Mouse (Mus musculus) ovary, postnatal 14 days (tissue): ENCODE data around the gene Phf19.

Source experiments
- DNase-seq: peaks from one replicate; pipeline ENCODE4 v3.0.0; 2022; ENCODE audit warnings: low spot score

Gene Phf19

GRCm38 (mm10) chr2:34896821-34897460 is 16.9 kb downstream of the Phf19 start:
- no peak for DNase-seq

- no peak for DNase-seq
Measured at GRCm38 (mm10) chr2:34895503-34896113, 18.2 kb downstream of the Phf19 start.

GRCm38 (mm10) chr2:34893950-34894349 is 19.9 kb downstream of the Phf19 start:
- no peak for DNase-seq

DNA sequence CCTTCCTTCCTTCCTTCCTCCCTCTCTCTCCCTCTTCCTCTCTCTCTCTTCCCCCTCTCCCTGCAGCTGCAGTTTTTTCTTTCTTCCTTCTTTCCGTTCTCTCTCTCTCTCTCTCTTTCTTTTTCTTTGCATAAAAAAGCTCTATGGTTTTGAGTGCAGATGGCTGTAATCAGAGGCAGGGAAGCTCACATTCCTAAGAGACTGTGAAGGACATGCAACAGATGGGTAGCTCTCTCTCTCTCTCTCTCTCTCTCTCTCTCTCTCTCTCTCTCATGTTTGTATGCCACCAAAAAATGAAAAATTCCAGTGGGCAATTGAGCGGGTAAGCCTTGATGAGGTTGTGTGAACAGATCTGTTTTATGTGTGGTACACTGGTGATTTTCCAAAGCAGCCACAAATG is 29.6 kb downstream of the Phf19 start:
- DNase-seq: no peak

DNA sequence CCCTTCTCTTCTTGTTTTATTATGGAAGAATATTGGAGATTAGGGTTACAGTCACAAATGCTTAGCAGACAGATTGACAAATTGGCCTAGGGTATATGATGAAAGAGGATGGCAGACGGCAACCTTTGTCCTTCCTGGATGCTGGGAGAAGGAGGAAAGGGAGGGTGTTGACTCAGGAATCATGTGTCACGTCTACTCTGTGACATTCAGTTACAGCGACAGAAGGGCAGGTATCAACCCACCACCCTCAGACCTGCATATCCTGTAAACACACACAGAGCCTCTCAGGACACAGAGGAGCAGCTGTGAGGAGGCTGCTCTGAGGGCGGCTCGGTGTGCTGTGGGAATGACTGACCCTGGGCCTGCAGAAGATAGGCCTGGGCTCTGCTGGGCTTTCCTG is 30.6 kb downstream of the Phf19 start:
- DNase-seq: no peak

GRCm38 (mm10) chr2:34882757-34883156 is 31.1 kb downstream of the Phf19 start:
- no peak for DNase-seq

GRCm38 (mm10) chr2:34880054-34880453 is 33.8 kb downstream of the Phf19 start:
- DNase-seq: no peak

GRCm38 (mm10) chr2:34874816-34875345 is 38.9 kb downstream of the Phf19 start, which contains the start of gene Psmd5:
Gene Psmd5, minus strand, starts transcription at chr2:34874968.
- DNase-seq: no peak

DNA sequence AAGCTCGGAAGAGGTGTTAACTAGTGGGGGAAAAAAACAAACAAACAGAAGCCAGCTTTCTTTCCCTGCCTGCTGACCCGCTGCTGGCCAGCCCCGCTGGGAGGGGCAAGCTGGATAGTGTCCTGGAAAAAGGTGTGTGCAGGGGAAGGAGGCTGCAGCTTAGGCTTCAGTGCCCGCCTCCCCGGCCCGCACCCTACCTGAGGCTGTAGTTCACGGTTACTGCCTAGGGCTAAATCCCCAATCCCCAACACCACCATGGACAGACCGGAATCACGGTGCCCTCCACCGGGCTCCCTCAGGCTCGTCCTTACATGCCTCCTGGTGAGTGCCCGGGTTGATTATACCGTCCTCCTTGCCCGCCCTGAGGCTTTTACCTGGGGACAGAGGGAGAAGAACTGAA is 39.6 kb downstream of the Phf19 start, which contains the start of gene Cutal:
Gene Cutal, plus strand, starts transcription at position 126 of the 400 bp plus-strand sequence.
- DNase-seq: peak; percentile 16

- peak; percentile 81 for DNase-seq
Measured at GRCm38 (mm10) chr2:34870520-34871474, 43.0 kb downstream of the Phf19 start.

DNA sequence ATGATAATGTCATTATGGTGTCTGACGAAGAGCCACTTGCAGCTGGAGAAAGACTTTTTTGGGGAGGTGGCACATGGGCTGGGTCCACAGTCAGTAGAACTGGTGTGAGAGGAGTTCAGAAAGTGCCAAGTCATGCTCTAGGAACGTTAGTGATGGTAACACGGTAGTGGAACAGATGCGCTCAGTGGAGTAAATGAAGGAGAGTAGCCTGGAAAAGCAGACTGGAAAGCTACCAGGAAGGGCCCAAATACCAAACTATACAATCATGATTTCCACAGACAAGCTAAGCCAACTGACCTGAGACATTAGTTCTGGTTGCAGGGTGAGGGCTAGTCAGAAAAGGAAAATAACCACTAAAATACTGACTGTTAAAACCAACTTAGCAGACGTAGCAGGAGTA is 44.1 kb downstream of the Phf19 start:
- no peak for DNase-seq

GRCm38 (mm10) chr2:34857728-34858127 is 56.1 kb downstream of the Phf19 start:
- no peak for DNase-seq

DNA sequence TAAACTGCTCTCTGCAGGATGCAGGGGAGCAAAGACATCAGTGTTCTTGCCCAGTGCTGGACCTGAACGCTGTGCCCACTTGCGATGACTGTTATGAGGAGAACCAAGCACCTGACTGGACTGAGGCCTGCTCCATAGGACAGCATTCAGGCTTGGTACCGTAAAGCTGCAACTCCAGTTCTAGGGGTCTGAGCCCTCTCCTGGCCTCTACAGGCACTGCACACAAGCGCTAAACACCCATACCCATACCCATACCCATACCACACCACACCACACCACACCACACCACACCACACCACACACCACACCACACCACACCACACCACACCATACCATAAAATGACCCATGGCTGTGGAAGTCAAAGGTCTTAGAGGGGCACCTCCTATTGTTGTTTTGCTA is 58.6 kb downstream of the Phf19 start:
- no peak for DNase-seq

DNA sequence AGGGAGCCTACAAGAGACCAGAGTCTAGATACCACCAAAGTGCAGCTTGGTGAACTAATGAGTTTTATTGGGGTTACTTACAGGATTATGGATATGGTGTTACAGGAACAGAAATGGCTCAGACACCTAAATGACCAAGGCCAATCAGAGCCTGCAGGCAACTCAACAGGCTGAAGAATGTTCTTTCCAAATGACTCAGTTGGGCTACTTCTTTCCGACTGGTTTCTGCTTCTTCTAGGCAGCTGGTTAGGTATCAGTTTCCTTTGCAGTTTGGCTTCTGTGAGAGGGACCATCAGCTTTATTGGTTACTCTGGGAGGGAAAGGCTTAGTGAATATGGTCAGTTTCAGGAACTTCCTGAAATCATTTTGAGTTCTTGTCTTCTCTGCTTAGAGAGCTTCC is 66.1 kb downstream of the Phf19 start:
- DNase-seq: no peak
